Mouse (Mus musculus) liver, adult 2 months (tissue): ENCODE measurements at regions not wholly inside any gene's neighbourhood (a gene's known extent, or its start where the extent isn't known, plus 50 kb on each side); places are given as distances from the start of the nearest gene placed in this dataset.

Source experiments
- DNase-seq: peaks from one replicate; pipeline ENCODE4 v3.0.0-alpha.2; 2011; ENCODE audit warnings: low read depth, low spot score; ENCODE audit errors: extremely low read depth
- H3K27ac ChIP-seq: fragments of 200-500 bp; replicated peaks from 2 replicates; pipeline ENCODE4 v1.5.1; 2012; ENCODE audit warnings: low read depth, mild to moderate bottlenecking, control low read depth, inconsistent platforms, low read length; ENCODE audit not compliant: insufficient read depth
- H3K27me3 ChIP-seq: fragments of 200-500 bp; 2 replicates; pipeline ENCODE4 v1.6.1; 2012; ENCODE audit warnings: mild to moderate bottlenecking, moderate library complexity, low read length, inconsistent platforms; ENCODE audit not compliant: control insufficient read depth, insufficient read depth
- H3K36me3 ChIP-seq: fragments of 200-500 bp; 2 replicates; pipeline ENCODE4 v1.6.1; 2012; ENCODE audit warnings: low read length, inconsistent platforms; ENCODE audit not compliant: control insufficient read depth, insufficient read depth
- H3K4me1 ChIP-seq: fragments of 200-500 bp; 2 replicates; pipeline ENCODE4 v1.6.1; 2011; ENCODE audit warnings: low read length; ENCODE audit not compliant: control insufficient read depth, insufficient read depth
- H3K4me3 ChIP-seq: fragments of 200-500 bp; 2 replicates; pipeline ENCODE4 v1.5.1; 2011; ENCODE audit warnings: low read depth, mild to moderate bottlenecking, control low read depth, low read length, moderate library complexity; ENCODE audit not compliant: insufficient read depth
- H3K79me2 ChIP-seq: fragments of 200-500 bp; 2 replicates; pipeline ENCODE4 v1.6.1; 2012; ENCODE audit warnings: inconsistent platforms, mild to moderate bottlenecking, low read length, moderate library complexity; ENCODE audit not compliant: control insufficient read depth, insufficient read depth
- H3K9ac ChIP-seq: fragments of 200-500 bp; 2 replicates; pipeline ENCODE4 v1.6.1; 2012; ENCODE audit warnings: low read depth, mild to moderate bottlenecking, control low read depth, inconsistent platforms, low read length
- CTCF ChIP-seq: fragments of 200-500 bp; IDR thresholded peaks from 2 replicates; pipeline ENCODE4 v1.5.1; 2011; ENCODE audit warnings: low read depth, low read length, control low read depth
- POLR2A ChIP-seq: fragments of 200-500 bp; IDR thresholded peaks from 2 replicates; pipeline ENCODE4 v1.6.1; 2011; ENCODE audit warnings: low read length, control low read depth; ENCODE audit not compliant: insufficient read depth; ENCODE audit errors: extremely low read depth
- WGBS: fragments of 180-500 bp; shearing (Covaris S2); methylation state at CpG from one replicate; pipeline ENCODE4 v1.1.7; 2018; 5-methylcytosine and 5-hydroxymethylcytosine counted together

GRCm38 (mm10) chr13:119347988-119348387, 80.4 kb upstream of the Paip1 start:
- H3K27me3 ChIP-seq = no peaks in the 10 kb centered on the region
- WGBS = 45% methylated on average over 3 of the region's 3 CpGs
- H3K27ac ChIP-seq = no peak overlapping the region
- TF ChIP-seq POLR2A (no peak), CTCF (no peak)
- H3K36me3 ChIP-seq = peaks cover 19% of the 10 kb centered on the region
- no peak overlapping the region for H3K9ac ChIP-seq
- no peaks in the 10 kb centered on the region for H3K79me2 ChIP-seq
- H3K4me1 ChIP-seq = no peaks in the 10 kb centered on the region
- no peak for DNase-seq
- no peak overlapping the region for H3K4me3 ChIP-seq

GRCm38 (mm10) chr13:119351346-119351745, 77.1 kb upstream of the Paip1 start:
- no peak for DNase-seq
- no peaks in the 10 kb centered on the region for H3K4me1 ChIP-seq
- WGBS = 88% methylated on average over 13 of the region's 13 CpGs
- peaks cover 45% of the 10 kb centered on the region for H3K36me3 ChIP-seq
- no peaks in the 10 kb centered on the region for H3K27me3 ChIP-seq
- H3K9ac ChIP-seq = no peak overlapping the region
- H3K79me2 ChIP-seq = no peaks in the 10 kb centered on the region
- H3K27ac ChIP-seq = no peak overlapping the region
- H3K4me3 ChIP-seq = no peak overlapping the region
- no peak for TF ChIP-seq CTCF
- no peak for TF ChIP-seq POLR2A

DNA sequence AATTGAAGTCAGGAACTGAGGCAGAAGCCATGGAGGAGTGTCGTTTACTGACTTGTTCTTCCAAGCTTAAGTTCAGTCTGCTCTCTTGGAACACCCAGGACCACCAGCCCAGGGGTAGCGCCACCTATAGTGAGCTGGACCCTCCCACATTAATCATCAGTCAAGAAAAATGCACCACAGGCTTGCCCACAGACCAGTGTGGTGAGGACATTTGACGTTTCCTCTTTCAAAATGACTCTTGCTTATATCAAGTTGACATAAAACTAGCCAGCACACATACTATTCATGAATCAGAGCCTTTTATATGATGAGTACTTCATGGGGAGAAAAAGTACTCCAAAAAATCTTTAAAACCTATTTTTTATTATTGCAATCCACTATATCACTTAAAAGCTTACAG, 69.7 kb upstream of the Paip1 start:
- DNase-seq = no peak
- H3K4me1 ChIP-seq = no peaks in the 10 kb centered on the region
- no peaks in the 10 kb centered on the region for H3K27me3 ChIP-seq
- peaks cover 48% of the 10 kb centered on the region for H3K36me3 ChIP-seq
- H3K4me3 ChIP-seq = no peak overlapping the region
- no peak overlapping the region for H3K9ac ChIP-seq
- no peak overlapping the region for H3K27ac ChIP-seq
- TF ChIP-seq POLR2A = no peak
- no peak for TF ChIP-seq CTCF
- no peaks in the 10 kb centered on the region for H3K79me2 ChIP-seq
- WGBS = 90% methylated on average over 3 of the region's 3 CpGs

DNA sequence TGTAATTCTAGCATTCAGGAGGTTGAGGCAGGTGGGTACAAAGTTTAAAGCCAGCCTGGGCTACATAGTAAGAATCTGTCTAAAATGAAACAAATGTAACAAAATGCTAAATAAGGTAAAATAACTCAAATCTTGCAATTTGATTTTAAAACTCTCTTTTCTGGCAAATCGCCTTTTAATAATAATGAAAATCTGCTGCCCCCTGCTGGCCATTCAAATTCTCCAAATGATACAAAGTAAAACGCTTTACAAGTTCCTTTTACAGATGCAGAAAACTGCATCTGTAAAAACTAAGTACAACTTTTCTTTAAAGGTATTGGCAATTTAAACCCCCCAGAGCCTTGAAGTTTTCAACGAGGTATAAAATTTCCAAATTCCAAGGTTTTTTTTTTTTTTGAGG, 65.0 kb upstream of the Paip1 start:
- Histone ChIP-seq H3K4me1 (no peaks in the 10 kb centered on the region), H3K36me3 (peaks cover 34% of the 10 kb centered on the region), H3K27me3 (no peaks in the 10 kb centered on the region), H3K79me2 (no peaks in the 10 kb centered on the region), H3K4me3 (no peak overlapping the region), H3K9ac (no peak overlapping the region), H3K27ac (no peak overlapping the region)
- DNase-seq = peak; percentile 9
- TF ChIP-seq CTCF (no peak), POLR2A (no peak)
- WGBS = 60% methylated on average over 3 of the region's 3 CpGs

DNA sequence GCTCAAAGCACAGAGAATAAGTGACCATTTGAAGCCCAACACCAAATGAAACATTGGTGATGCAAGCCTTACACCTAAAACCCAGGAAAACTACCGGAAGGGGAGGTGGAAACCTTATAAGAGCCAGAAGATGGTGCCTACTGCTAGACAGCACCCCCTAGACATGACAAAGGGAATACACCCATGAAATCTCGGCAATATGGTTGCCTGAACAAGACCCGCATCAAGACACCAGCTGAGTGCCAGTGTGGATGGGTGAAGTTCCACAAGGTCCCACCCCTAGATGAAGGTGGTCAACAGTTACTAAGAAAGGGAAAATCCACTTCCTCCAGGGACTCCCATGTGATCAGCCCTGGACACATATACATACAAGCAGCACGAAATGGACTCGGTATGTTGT, 64.2 kb upstream of the Paip1 start:
- H3K9ac ChIP-seq = no peak overlapping the region
- DNase-seq = no peak
- peaks cover 40% of the 10 kb centered on the region for H3K36me3 ChIP-seq
- H3K4me3 ChIP-seq = no peak overlapping the region
- TF ChIP-seq POLR2A = no peak
- no peak for TF ChIP-seq CTCF
- H3K79me2 ChIP-seq = no peaks in the 10 kb centered on the region
- H3K27me3 ChIP-seq = no peaks in the 10 kb centered on the region
- WGBS = 89% methylated on average over 5 of the region's 5 CpGs
- no peaks in the 10 kb centered on the region for H3K4me1 ChIP-seq
- H3K27ac ChIP-seq = no peak overlapping the region

GRCm38 (mm10) chr13:119367544-119367943, 60.9 kb upstream of the Paip1 start:
- no peak overlapping the region for H3K4me3 ChIP-seq
- DNase-seq = no peak
- peaks cover 51% of the 10 kb centered on the region for H3K36me3 ChIP-seq
- no peaks in the 10 kb centered on the region for H3K27me3 ChIP-seq
- 78% methylated on average over 5 of the region's 5 CpGs for WGBS
- TF ChIP-seq CTCF (no peak), POLR2A (no peak)
- no peak overlapping the region for H3K9ac ChIP-seq
- no peak overlapping the region for H3K27ac ChIP-seq
- H3K79me2 ChIP-seq = no peaks in the 10 kb centered on the region
- H3K4me1 ChIP-seq = no peaks in the 10 kb centered on the region
